Mouse (Mus musculus) megakaryocyte progenitor cell, adult 5-6 weeks (primary cell): Measurements from ENCODE around the gene Dysf. TPM values are rescaled to one million over a fixed set of nuclear protein-coding genes. Genes with fewer than 3 reads are reported as not detected.

Experiments
- ATAC-seq: replicated peaks from 2 replicates; pipeline ENCODE4 v1.8.0; 2016; ENCODE audit warnings: mild to moderate bottlenecking, moderate TSS enrichment, inconsistent platforms; ENCODE audit not compliant: poor library complexity
- total RNA-seq, 2 experiments: library from RNA; stranded (forward) in 1 of 2; stranded (reverse) in 1 of 2; fragments of 157-497, 149-512 nt in 1 of 2; fragments of 200-1000 nt in 1 of 2; gene quantifications; 2 replicates each; pipeline versions ENCODE4 v1.2.3 to v1.2.4; 2015 to 2017

Dysf gene
- total RNA-seq, 2 experiments from 2014 or later, result not detected

GRCm38 (mm10) chr6:84048856-84049255 lies 40.5 kb downstream of the Dysf start:
- no peak for ATAC-seq

GRCm38 (mm10) chr6:84050238-84050637 lies 41.8 kb downstream of the Dysf start:
- no peak for ATAC-seq

GRCm38 (mm10) chr6:84051032-84051431 lies 42.6 kb downstream of the Dysf start:
- no peak for ATAC-seq

DNA sequence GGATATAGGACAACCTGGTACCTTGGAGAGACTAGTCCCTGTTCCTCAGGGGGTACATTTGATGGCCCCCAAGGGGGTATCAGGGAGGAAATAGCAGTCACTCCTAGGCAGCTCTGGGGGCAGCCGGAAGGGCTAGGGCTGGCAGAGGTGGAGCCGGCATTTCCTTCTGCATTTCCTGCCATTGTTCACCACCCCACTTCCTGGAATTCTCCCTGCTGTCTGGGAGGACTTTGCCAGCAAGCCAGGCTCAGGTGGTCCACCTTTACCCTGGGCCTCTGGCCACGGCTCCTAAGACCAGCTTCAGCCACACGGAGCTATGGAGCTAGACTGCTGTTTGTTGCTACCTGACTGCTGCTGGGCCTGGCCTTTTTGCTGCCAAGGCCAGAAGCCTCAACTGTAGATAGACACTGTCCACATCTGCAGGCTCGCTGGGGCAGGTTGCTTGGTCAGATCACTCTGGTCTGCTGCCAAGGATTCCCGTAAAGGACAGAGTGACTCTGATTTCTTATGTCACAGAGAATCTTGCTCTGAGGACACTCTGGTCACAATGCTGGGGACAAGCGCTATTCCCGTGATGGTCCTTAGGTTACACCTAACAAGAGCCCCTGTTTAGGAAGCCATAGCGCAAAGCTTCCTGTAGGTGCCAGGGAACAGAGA lies 45.6 kb downstream of the Dysf start:
- no peak for ATAC-seq

- ATAC-seq, result no peak
Measured at GRCm38 (mm10) chr6:84055619-84056018, 47.2 kb downstream of the Dysf start.

- ATAC-seq, result no peak
Measured at GRCm38 (mm10) chr6:84057216-84057615, 48.8 kb downstream of the Dysf start.

DNA sequence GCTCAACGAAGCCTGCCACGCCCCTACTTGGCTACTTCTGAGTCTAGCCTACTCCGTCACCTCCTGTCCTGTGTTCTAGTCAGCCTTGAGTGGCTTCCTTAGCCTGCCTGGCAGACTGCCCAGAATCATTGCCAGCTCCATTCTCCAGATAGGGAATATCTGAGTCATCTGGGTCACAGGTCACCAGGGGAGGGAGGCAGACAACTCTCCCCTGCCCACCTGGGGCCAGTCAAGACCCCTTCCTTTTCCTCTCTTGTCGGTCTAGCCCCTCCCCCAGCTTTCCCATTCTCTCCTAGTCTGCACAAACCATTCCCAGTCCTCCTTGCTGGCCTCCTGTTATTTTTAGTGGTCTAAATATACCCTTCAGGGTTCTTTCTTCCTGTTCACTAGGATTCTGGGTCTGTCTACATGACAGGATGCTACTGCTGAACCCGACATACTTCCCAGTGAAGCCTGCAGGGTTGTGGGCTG lies 50.3 kb downstream of the Dysf start:
- no peak for ATAC-seq

GRCm38 (mm10) chr6:84059771-84060414 lies 51.5 kb downstream of the Dysf start:
- ATAC-seq, result no peak

- ATAC-seq, result peak; percentile 90
Measured at GRCm38 (mm10) chr6:84061328-84061727, 52.9 kb downstream of the Dysf start.

GRCm38 (mm10) chr6:84062541-84062940 lies 54.2 kb downstream of the Dysf start:
- no peak for ATAC-seq

DNA sequence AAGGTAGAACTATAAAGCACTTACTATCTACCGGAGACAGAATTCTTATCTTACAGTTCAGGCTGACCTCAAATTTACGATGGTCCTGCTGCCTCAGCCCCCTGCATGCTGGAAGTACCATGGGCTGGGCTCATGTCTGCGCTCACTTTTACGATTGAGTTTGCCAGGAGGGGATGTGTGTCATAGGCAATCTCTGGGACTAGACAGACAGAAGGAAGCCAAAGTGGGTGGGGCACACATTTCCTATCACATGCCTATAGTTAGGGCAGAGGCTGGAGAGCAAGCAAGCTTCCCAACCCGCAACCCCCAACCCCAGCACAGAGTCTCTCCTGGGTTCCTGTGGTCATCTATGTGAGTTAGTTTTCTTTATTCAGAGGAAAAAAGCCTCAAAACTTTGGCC lies 59.8 kb downstream of the Dysf start:
- ATAC-seq, result no peak; the same call in 1 of the 2 replicates

DNA sequence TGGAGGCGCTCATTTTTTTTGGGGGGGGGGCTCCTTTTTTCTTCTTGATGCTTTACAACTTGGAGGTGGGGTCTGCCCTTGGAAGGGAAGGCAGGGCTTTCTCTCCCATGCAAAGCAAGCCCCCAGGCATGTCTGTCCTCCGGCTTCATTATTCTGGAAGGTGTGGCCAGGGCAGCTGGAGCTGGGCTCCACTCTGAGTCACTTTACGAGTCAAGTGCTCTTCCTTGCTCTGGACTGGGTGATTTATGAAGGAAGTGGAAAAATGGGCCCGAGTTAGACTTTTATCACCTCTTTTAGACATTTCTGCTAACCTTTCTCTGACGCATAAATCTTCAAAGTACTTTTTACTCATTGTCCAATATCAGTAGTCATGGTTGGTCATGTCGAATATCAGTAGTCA lies 61.9 kb downstream of the Dysf start:
- ATAC-seq, result no peak

DNA sequence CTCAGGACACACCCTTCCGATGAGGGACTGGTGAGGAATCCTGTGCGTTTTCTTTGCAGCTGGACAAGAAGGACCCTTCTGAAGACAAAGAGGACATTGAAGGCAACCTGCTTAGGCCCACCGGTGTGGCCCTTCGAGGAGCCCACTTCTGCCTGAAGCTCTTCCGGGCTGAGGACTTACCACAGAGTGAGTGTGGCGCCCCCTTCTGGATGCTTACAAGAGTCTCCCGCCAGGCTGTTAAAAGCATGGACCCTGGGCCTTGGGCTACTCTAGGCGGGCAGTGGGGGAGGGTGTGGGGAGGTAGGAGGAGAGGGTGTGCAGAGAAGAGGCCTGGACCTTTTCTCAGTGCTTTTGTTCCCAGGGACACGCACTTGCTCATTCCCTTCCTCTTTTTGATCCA lies 64.2 kb downstream of the Dysf start:
- 0 out of 2 replicates have a peak, but pooled peaks have one; percentile 23 for ATAC-seq

GRCm38 (mm10) chr6:84078172-84078571 lies 69.8 kb downstream of the Dysf start:
- peak; percentile 50; the same call in 1 of the 2 replicates for ATAC-seq

DNA sequence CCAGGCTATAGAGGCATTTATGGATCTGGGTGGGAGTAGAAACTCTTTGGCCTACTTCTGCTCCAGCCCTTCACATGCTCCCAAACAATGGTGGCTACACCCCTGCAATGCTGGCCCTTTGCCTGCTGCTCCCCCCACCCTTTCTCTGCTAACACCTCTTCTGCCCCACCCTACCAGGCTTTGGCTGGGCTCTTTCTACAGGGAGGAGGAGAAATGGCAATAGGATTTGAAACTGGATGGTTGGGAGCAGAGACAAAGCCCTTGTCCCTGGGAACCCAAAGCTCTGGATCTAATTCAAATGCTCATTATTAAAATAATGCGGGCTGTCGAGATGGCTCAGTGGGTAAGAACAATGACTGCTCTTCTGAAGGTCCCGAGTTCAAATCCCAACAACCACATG lies 72.2 kb downstream of the Dysf start:
- no peak for ATAC-seq

DNA sequence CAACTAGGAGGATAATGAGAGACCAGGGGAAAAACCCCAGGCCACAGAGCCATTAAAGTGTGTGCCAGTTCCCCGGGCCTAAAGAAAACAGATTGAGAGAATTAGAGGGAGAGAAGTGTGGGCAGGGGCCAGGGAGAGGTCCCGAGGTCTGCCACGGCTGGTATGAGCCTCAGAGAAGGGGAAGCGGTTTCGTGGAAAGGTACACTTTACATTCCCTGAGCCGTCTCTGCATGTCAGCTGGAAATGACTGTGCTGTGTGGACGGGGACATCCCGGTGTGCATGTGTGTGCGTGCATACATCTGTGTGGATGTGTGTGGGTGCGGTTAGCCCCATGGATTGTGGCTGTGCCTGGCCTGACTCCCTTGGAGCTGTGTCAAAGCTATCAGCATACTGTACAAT lies 76.4 kb downstream of the Dysf start:
- ATAC-seq, result no peak

DNA sequence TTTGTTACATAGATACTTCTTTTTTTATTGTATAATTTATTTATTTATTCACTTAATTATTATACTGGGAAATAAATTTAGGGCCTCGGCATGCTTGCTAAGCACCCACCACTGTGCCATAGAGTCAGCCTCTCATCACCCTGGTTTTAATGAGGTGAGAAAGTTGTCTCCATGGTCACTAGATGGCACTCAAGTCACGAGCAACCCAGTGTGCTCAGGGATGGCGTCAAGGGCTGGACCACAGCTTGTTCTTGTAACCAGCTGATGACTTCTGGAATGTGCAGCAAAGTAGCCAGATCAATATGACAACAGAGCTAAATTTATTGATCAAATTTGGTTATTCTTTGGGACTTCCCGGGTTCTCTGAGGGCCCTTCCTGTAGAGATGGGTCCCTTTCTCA lies 85.1 kb downstream of the Dysf start:
- peak; percentile 61 for ATAC-seq

- ATAC-seq, result no peak
Measured at GRCm38 (mm10) chr6:84094536-84094935, 86.1 kb downstream of the Dysf start.

DNA sequence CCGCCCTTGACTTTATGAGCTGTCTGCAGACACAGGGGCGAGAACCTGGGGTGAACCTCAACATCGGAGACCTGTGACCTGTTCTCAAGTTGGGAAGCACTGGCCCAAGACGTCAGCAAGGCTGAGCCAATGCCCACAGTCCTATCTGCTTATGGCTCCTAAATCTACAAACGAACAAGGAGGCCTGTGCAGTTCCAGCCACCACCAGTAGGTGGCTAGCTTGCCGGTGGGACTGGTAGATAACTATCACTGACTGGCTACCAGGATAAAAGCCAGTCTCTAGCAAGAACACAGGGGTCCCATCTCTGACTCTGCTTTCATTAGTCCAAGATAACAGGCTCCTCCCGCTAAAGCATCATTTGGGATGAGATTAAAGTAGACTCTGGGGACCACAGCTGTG lies 86.6 kb downstream of the Dysf start:
- ATAC-seq, result peak; percentile 68

DNA sequence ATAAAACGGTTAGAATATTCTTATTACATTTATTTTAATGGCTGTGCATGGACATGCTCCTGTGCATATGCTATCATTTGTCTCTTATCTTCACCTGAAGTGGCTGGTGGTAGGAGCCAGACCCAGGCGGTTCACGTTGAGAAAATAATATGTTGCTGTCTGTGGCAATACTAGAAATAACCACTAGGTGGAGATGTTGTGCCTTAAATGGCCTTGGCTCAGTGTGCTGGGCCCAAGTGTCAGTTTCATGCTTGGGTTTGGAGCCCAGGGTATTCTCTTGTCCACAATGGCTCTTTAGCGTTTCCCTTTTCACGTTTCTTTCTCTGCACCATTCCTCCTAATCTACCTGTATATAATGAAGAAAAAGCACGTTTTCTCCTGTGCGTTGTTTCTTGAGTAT lies 87.5 kb downstream of the Dysf start:
- ATAC-seq, result peak; percentile 90

DNA sequence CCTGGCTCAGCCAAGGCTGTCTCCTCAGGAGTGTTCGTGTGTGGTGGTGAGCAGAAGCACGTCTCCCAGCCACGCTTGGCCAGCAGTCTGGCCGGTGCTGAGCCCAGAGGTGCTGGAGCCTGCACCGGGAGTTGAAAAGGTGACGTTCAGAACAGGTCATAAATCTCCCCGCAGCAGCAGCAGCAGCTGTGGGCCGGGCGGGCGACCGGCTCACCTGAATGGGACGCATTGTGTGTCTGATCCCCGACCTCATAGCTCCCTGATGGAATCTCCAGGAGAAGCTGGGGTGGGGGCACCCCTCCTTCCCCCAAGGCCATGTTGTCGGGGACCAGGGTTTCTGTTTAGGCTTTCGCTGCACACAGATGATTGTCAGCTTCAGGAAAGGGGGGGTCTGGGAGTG lies 93.6 kb downstream of the Dysf start:
- ATAC-seq, result no peak

GRCm38 (mm10) chr6:84105148-84106022 lies 97.0 kb downstream of the Dysf start:
- ATAC-seq, result no peak
